Mouse (Mus musculus) midbrain, postnatal 0 days (tissue): ENCODE data around the gene Fancm. TPM values are rescaled to one million over a fixed set of nuclear protein-coding genes. Genes with fewer than 3 reads are reported as not detected.
"Not testable (repeated sequence)": the region's sequence is repeated elsewhere in the genome, so short reads cannot be mapped to it uniquely, and the experiment has no call there.

Source experiments
- ATAC-seq: fragments of 200-750 bp; cut with Nextera tagmentation; 2 replicates; pipeline ENCODE4 v1.8.0; 2017; ENCODE audit warnings: moderate number of reproducible peaks, mild to moderate bottlenecking, moderate TSS enrichment, moderate library complexity; ENCODE audit not compliant: low FRiP score
- DNase-seq: peaks from one replicate; pipeline ENCODE4 v3.0.0-alpha.2; 2015; ENCODE audit warnings: low spot score
- H3K27ac ChIP-seq: fragments of 300-500 bp; sonication (generic); 2 replicates; pipeline ENCODE4 v1.5.1; 2014; ENCODE audit warnings: low read depth, mild to moderate bottlenecking, low read length, mixed read lengths
- H3K27me3 ChIP-seq: fragments of 300-500 bp; sonication (generic); 2 replicates; pipeline ENCODE4 v1.6.1; 2014; ENCODE audit warnings: low read length, control low read depth, mixed read lengths; ENCODE audit not compliant: insufficient read depth
- H3K36me3 ChIP-seq: fragments of 300-500 bp; sonication (generic); 2 replicates; pipeline ENCODE4 v1.6.1; 2014; ENCODE audit warnings: low read length, control low read depth, mixed read lengths; ENCODE audit not compliant: insufficient read depth
- H3K4me1 ChIP-seq: fragments of 300-500 bp; sonication (generic); 2 replicates; pipeline ENCODE4 v1.6.1; 2014; ENCODE audit warnings: mild to moderate bottlenecking, control low read depth, antibody characterized with exemption, low read length, mixed read lengths; ENCODE audit not compliant: insufficient read depth
- H3K4me2 ChIP-seq: fragments of 300-500 bp; sonication (generic); 2 replicates; pipeline ENCODE4 v1.6.1; 2014; ENCODE audit warnings: low read depth, mild to moderate bottlenecking, low read length, mixed read lengths; ENCODE audit not compliant: poor library complexity, severe bottlenecking
- H3K4me3 ChIP-seq: fragments of 300-500 bp; sonication (generic); 2 replicates; pipeline ENCODE4 v1.5.1; 2014; ENCODE audit warnings: low read depth, mild to moderate bottlenecking, low read length, moderate library complexity
- H3K9ac ChIP-seq: fragments of 300-500 bp; sonication (generic); replicated peaks from 2 replicates; pipeline ENCODE4 v1.6.1; 2014; ENCODE audit warnings: mild to moderate bottlenecking, low read length, moderate library complexity, mixed read lengths; ENCODE audit not compliant: poor library complexity, severe bottlenecking
- H3K9me3 ChIP-seq: fragments of 300-500 bp; sonication (generic); 2 replicates; pipeline ENCODE4 v1.6.1; 2016; ENCODE audit warnings: low read length, control low read depth
- CTCF ChIP-seq: IDR thresholded peaks from 2 replicates; pipeline ENCODE4 v1.5.1; 2016; ENCODE audit warnings: antibody characterized with exemption, mild to moderate bottlenecking
- WGBS: fragments of 180-500 bp; shearing (Covaris S2); extraction: QIAGEN DNeasy Blood & Tissue Kit; methylation state at CpG from one replicate; pipeline ENCODE4 v1.1.7; 2014; 5-methylcytosine and 5-hydroxymethylcytosine counted together
- polyA plus RNA-seq: library from polyadenylated mRNA; unstranded; fragments of >200 nt; fragmentation: Nextera tagmentation; extraction: Ambion mirVana; gene quantifications from 2 replicates; pipeline ENCODE4 v1.2.1, GENCODE M21; 2015
- total RNA-seq: library from RNA; depleted of rRNA; stranded (reverse); fragments of >200 nt; gene quantifications from 2 replicates; pipeline ENCODE4 v1.2.3, GENCODE M21; 2014

Fancm gene
- total and polyA plus RNA-seq, 2 experiments from 2014 or later = 6.5 to 20.5 TPM

- no peaks in the 10 kb centered on the region for H3K4me1 ChIP-seq
- no peak overlapping the region for H3K27ac ChIP-seq
- no peak overlapping the region for H3K4me3 ChIP-seq
- no peak overlapping the region for H3K4me2 ChIP-seq
- H3K9me3 ChIP-seq = no peaks in the 10 kb centered on the region
- no peaks in the 10 kb centered on the region for H3K27me3 ChIP-seq
- no peak for ATAC-seq
- peaks cover 2% of the 10 kb centered on the region; the same call in 1 of the 2 replicates for H3K36me3 ChIP-seq
- DNase-seq = no peak
- no peak overlapping the region for H3K9ac ChIP-seq
- WGBS = 96% methylated on average over 3 of the region's 3 CpGs
- TF ChIP-seq CTCF = no peak
Measured at GRCm38 (mm10) chr12:65111503-65111902, 36.1 kb downstream of the Fancm start.

GRCm38 (mm10) chr12:65112811-65113210 is 37.4 kb downstream of the Fancm start:
- no peak overlapping the region for H3K4me3 ChIP-seq
- H3K4me2 ChIP-seq = no peak overlapping the region
- no peak for TF ChIP-seq CTCF
- no peaks in the 10 kb centered on the region for H3K4me1 ChIP-seq
- DNase-seq (no peak), ATAC-seq (no peak)
- no peak overlapping the region for H3K27ac ChIP-seq
- no peaks in the 10 kb centered on the region for H3K36me3 ChIP-seq
- H3K27me3 ChIP-seq = no peaks in the 10 kb centered on the region
- no peak overlapping the region for H3K9ac ChIP-seq
- WGBS = 91% methylated on average over 1 of the region's 1 CpGs
- H3K9me3 ChIP-seq = no peaks in the 10 kb centered on the region

- DNase-seq (no peak), ATAC-seq (no peak)
- Histone ChIP-seq H3K27me3 (no peaks in the 10 kb centered on the region), H3K9ac (no peak overlapping the region), H3K27ac (no peak overlapping the region), H3K36me3 (peaks cover 6% of the 10 kb centered on the region; the same call in 1 of the 2 replicates), H3K4me2 (no peak overlapping the region), H3K4me3 (no peak overlapping the region), H3K9me3 (no peaks in the 10 kb centered on the region), H3K4me1 (no peaks in the 10 kb centered on the region)
- TF ChIP-seq CTCF = no peak
- WGBS = 91% methylated on average over 4 of the region's 4 CpGs
Measured at GRCm38 (mm10) chr12:65113925-65114324, 38.5 kb downstream of the Fancm start.

GRCm38 (mm10) chr12:65114978-65115377 is 39.6 kb downstream of the Fancm start:
- not testable (repeated sequence) for ATAC-seq, H3K9me3 ChIP-seq, H3K4me1 ChIP-seq, H3K4me3 ChIP-seq, H3K9ac ChIP-seq, H3K27me3 ChIP-seq, H3K27ac ChIP-seq, H3K4me2 ChIP-seq, DNase-seq, H3K36me3 ChIP-seq
- 94% methylated on average over 3 of the region's 3 CpGs for WGBS

GRCm38 (mm10) chr12:65118968-65119367 is 43.6 kb downstream of the Fancm start:
- Histone ChIP-seq H3K9ac (no peak overlapping the region), H3K4me2 (no peak overlapping the region), H3K9me3 (no peaks in the 10 kb centered on the region), H3K27me3 (no peaks in the 10 kb centered on the region), H3K27ac (no peak overlapping the region), H3K4me1 (no peaks in the 10 kb centered on the region), H3K36me3 (peaks cover 26% of the 10 kb centered on the region), H3K4me3 (no peak overlapping the region)
- WGBS = 80% methylated on average over 7 of the region's 7 CpGs
- no peak for ATAC-seq
- no peak for DNase-seq
- TF ChIP-seq CTCF = no peak

GRCm38 (mm10) chr12:65119451-65119850 is 44.0 kb downstream of the Fancm start:
- H3K27ac ChIP-seq = no peak overlapping the region
- peaks cover 26% of the 10 kb centered on the region for H3K36me3 ChIP-seq
- ATAC-seq (no peak), DNase-seq (no peak)
- H3K4me1 ChIP-seq = no peaks in the 10 kb centered on the region
- H3K9ac ChIP-seq = no peak overlapping the region
- TF ChIP-seq CTCF = no peak
- WGBS = 94% methylated on average over 5 of the region's 5 CpGs
- no peak overlapping the region for H3K4me3 ChIP-seq
- H3K4me2 ChIP-seq = no peak overlapping the region
- no peaks in the 10 kb centered on the region for H3K9me3 ChIP-seq
- no peaks in the 10 kb centered on the region for H3K27me3 ChIP-seq

GRCm38 (mm10) chr12:65136121-65136520 is 60.7 kb downstream of the Fancm start:
- H3K36me3 ChIP-seq, H3K27ac ChIP-seq, H3K9me3 ChIP-seq, H3K4me2 ChIP-seq, H3K27me3 ChIP-seq, H3K9ac ChIP-seq, H3K4me3 ChIP-seq, H3K4me1 ChIP-seq, ATAC-seq, DNase-seq: not testable (repeated sequence)
- 90% methylated on average over 4 of the region's 4 CpGs for WGBS
